ENCODE assay signal across 8 mouse cellular contexts in genomic region chr3:92150631-92151277, GRCm38 (mm10). TPM values are rescaled to one million over a fixed set of nuclear protein-coding genes. Genes with fewer than 3 reads are reported as not detected.
DNase-seq lines count a peak whose midpoint lies in the region; ATAC-seq and TF ChIP-seq lines count a peak whose summit lies in the region.

No protein-coding gene starts in this region.

- H3K4me3 ChIP-seq in heart, adult 2 months, result no peak overlapping the region
- no peak overlapping the region for H3K4me3 ChIP-seq in forebrain, embryonic 14.5 days (ENCODE audit: low read depth, low read length)
- no peak overlapping the region for H3K4me3 ChIP-seq in intestine, embryonic 14.5 days (ENCODE audit: low read depth, low read length)
- H3K4me3 ChIP-seq in midbrain, embryonic 12.5 days, result no peak overlapping the region

- no peak for TF ChIP-seq EP300 in heart, adult 2 months (IDR thresholded peaks at IDR 0.05; ENCODE audit: insufficient read depth, low read depth, low read length)

- H3K4me2 ChIP-seq in forebrain, embryonic 14.5 days (ENCODE audit: low read length), result no peak overlapping the region
- H3K4me2 ChIP-seq in intestine, embryonic 14.5 days (ENCODE audit: low read length), result peak overlapping the region; percentile 21; the same call in 1 of the 2 replicates
- H3K4me2 ChIP-seq in midbrain, embryonic 12.5 days (replicated peaks), result no peak overlapping the region

- no peaks in the 10 kb centered on the region for H3K79me2 ChIP-seq in heart, adult 2 months (replicated peaks; ENCODE audit: control insufficient read depth, insufficient read depth, low read length)

- no peak for TF ChIP-seq POLR2A in heart, adult 2 months (IDR thresholded peaks at IDR 0.05; ENCODE audit: insufficient read depth, low read depth, low read length)

- H3K9me3 ChIP-seq in forebrain, embryonic 14.5 days (replicated peaks; ENCODE audit: control insufficient read depth, low read length), result no peaks in the 10 kb centered on the region
- H3K9me3 ChIP-seq in intestine, embryonic 14.5 days (ENCODE audit: control insufficient read depth, low read length), result no peaks in the 10 kb centered on the region
- no peaks in the 10 kb centered on the region for H3K9me3 ChIP-seq in midbrain, embryonic 12.5 days

- no peaks in the 10 kb centered on the region for H3K27me3 ChIP-seq in heart, adult 2 months (ENCODE audit: control insufficient read depth, insufficient read depth, low read length)
- no peaks in the 10 kb centered on the region for H3K27me3 ChIP-seq in forebrain, embryonic 14.5 days (replicated peaks; ENCODE audit: control insufficient read depth, insufficient read depth, low read length)
- H3K27me3 ChIP-seq in intestine, embryonic 14.5 days (replicated peaks; ENCODE audit: control insufficient read depth, insufficient read depth, low read length), result no peaks in the 10 kb centered on the region
- no peaks in the 10 kb centered on the region for H3K27me3 ChIP-seq in midbrain, embryonic 12.5 days

- intact Hi-C loops in heart, adult 2 months (cut with DNase I), result loop anchor here (2.0 to 10.0 kb wide), 2 partner anchors 360 to 454 kb away; partner anchors contain the start of gene 2210017I01Rik
- intact Hi-C loops in left cerebral cortex, postnatal 10 days (cut with DNase I), result loop anchor here (2.0 to 10.0 kb wide), 3 partner anchors 362 to 854 kb away; no protein-coding TSS in a partner anchor

- no peak overlapping the region for H3K9ac ChIP-seq in heart, adult 2 months (ENCODE audit: low read depth, low read length)
- H3K9ac ChIP-seq in forebrain, embryonic 14.5 days (ENCODE audit: low read length), result no peak overlapping the region
- H3K9ac ChIP-seq in intestine, embryonic 14.5 days (ENCODE audit: low read length), result no peak overlapping the region
- H3K9ac ChIP-seq in midbrain, embryonic 12.5 days (replicated peaks), result no peak overlapping the region

- H3K27ac ChIP-seq in heart, adult 2 months, result no peak overlapping the region
- no peak overlapping the region for H3K27ac ChIP-seq in forebrain, embryonic 14.5 days (ENCODE audit: low read depth, low read length)
- no peak overlapping the region for H3K27ac ChIP-seq in intestine, embryonic 14.5 days (ENCODE audit: low read depth)
- no peak overlapping the region for H3K27ac ChIP-seq in midbrain, embryonic 12.5 days (replicated peaks)

- TF ChIP-seq CTCF in heart, adult 2 months (IDR thresholded peaks at IDR 0.05), result peak; percentile 86

- H3K4me1 ChIP-seq in heart, adult 2 months (ENCODE audit: control insufficient read depth, insufficient read depth, low read length), result no peaks in the 10 kb centered on the region
- H3K4me1 ChIP-seq in forebrain, embryonic 14.5 days (ENCODE audit: control insufficient read depth, insufficient read depth, low read length), result no peaks in the 10 kb centered on the region
- no peaks in the 10 kb centered on the region for H3K4me1 ChIP-seq in intestine, embryonic 14.5 days (replicated peaks; ENCODE audit: control insufficient read depth, insufficient read depth, low read length)
- no peaks in the 10 kb centered on the region for H3K4me1 ChIP-seq in midbrain, embryonic 12.5 days

- no peaks in the 10 kb centered on the region for H3K36me3 ChIP-seq in heart, adult 2 months (ENCODE audit: control insufficient read depth, insufficient read depth, low read length)
- no peaks in the 10 kb centered on the region for H3K36me3 ChIP-seq in forebrain, embryonic 14.5 days (ENCODE audit: control insufficient read depth, insufficient read depth, low read length)
- H3K36me3 ChIP-seq in intestine, embryonic 14.5 days (ENCODE audit: control insufficient read depth, insufficient read depth, low read length), result no peaks in the 10 kb centered on the region
- H3K36me3 ChIP-seq in midbrain, embryonic 12.5 days, result no peaks in the 10 kb centered on the region

- ATAC-seq in forebrain, embryonic 14.5 days, result peak; percentile 96
- ATAC-seq in intestine, embryonic 14.5 days (replicated peaks; ENCODE audit: low FRiP score, low TSS enrichment, low read depth), result peak; percentile 76; the same call in 1 of the 2 replicates
- ATAC-seq in midbrain, embryonic 12.5 days (ENCODE audit: low FRiP score, low read depth), result peak; percentile 84

- WGBS in heart, adult 2 months, result 21% methylated on average over 8 of the region's 8 CpGs
- 24% methylated on average over 8 of the region's 8 CpGs for WGBS in forebrain, embryonic 14.5 days
- WGBS in intestine, embryonic 14.5 days, result 23% methylated on average over 8 of the region's 8 CpGs
- 29% methylated on average over 8 of the region's 8 CpGs for WGBS in midbrain, embryonic 12.5 days

- no peak for DNase-seq in heart, adult 2 months
- no peak for DNase-seq in heart, adult 11 months
- peak; percentile 79 for DNase-seq in brain, adult 2 months (ENCODE audit: low read depth, low spot score)
- DNase-seq in forebrain, embryonic 14.5 days (ENCODE audit: low spot score), result peak; percentile 86
- peak; percentile 60 for DNase-seq in intestine, embryonic 14.5 days (ENCODE audit: low spot score)
- DNase-seq in left cerebral cortex, postnatal 10 days (ENCODE audit: extremely low spot score in 1 of 2, low spot score in 2 of 2), result peak; percentile 23 to 71
- peak; percentile 45 for DNase-seq in testis, postnatal 10 days (ENCODE audit: low spot score)

RNA-seq across cellular contexts. Expression of gene Lelp1, which starts 8.2 kb away (rescaled TPM):
- total RNA-seq in heart, adult 2 months (2021), result not detected
- 0.35 and 0.39 TPM in 2 replicates for polyA plus RNA-seq in heart, adult 2 months (2012; rRNA removed)
- polyA plus RNA-seq in forebrain, embryonic 14.5 days (2014; fragmentation: Nextera tagmentation; extraction: Ambion mirVana), result not detected in 2 replicates
- polyA plus RNA-seq in intestine, embryonic 14.5 days (2014; fragmentation: Nextera tagmentation; extraction: Ambion mirVana), result not detected in 2 replicates
- total RNA-seq in left cerebral cortex, postnatal 10 days (2021), result not detected
- not detected in 2 replicates for polyA plus RNA-seq in midbrain, embryonic 12.5 days (2016; fragmentation: Nextera tagmentation; extraction: Ambion mirVana)

RNA-seq across cellular contexts. Expression of gene Prr9, which starts 27.0 kb away (rescaled TPM):
- total RNA-seq in heart, adult 2 months (2021), result not detected
- polyA plus RNA-seq in heart, adult 2 months (2012; rRNA removed), result not detected in 2 replicates
- polyA plus RNA-seq in forebrain, embryonic 14.5 days (2014; fragmentation: Nextera tagmentation; extraction: Ambion mirVana), result not detected in 2 replicates
- not detected in 2 replicates for polyA plus RNA-seq in intestine, embryonic 14.5 days (2014; fragmentation: Nextera tagmentation; extraction: Ambion mirVana)
- not detected for total RNA-seq in left cerebral cortex, postnatal 10 days (2021)
- polyA plus RNA-seq in midbrain, embryonic 12.5 days (2016; fragmentation: Nextera tagmentation; extraction: Ambion mirVana), result not detected in 2 replicates

Comparison
In these comparisons a context has a peak if more than half of its experiments do, and no peak if none do; other contexts are left out.
1. DNase-seq: peak in brain, adult 2 months (single experiment), forebrain, embryonic 14.5 days (single experiment), intestine, embryonic 14.5 days (single experiment), left cerebral cortex, postnatal 10 days (2 of 2) and testis, postnatal 10 days (single experiment); none in heart, adult 2 months (0 of 2) and heart, adult 11 months (single experiment).
2. Peak in every context shown above with its lines, with median percentiles within 50 percentile points of each other: ATAC-seq.